Mouse (Mus musculus) thymus, postnatal 0 days (tissue): ENCODE data around the gene 3110009E18Rik. TPM values are rescaled to one million over a fixed set of nuclear protein-coding genes. Genes with fewer than 3 reads are reported as not detected.

Source experiments
- polyA plus RNA-seq: library from polyadenylated mRNA; unstranded; fragments of >200 nt; fragmentation: Nextera tagmentation; extraction: Ambion mirVana; gene quantifications from 2 replicates; pipeline ENCODE4 v1.2.1, GENCODE M21; 2015

3110009E18Rik gene
- polyA plus RNA-seq, 1 experiment from 2014 or later, result 56.4 TPM

Other genes starting within 250 kb of the 3110009E18Rik start
- 5.7 and 6.2 TPM in 2 replicates for gene Tmem177, start 208.0 kb upstream of the 3110009E18Rik start, polyA plus RNA-seq
- 0.07 TPM in 1 of 2 replicates, not detected in the other for gene Cfap221, start 124.0 kb upstream of the 3110009E18Rik start, polyA plus RNA-seq
- gene Sctr, start 114.3 kb upstream of the 3110009E18Rik start, polyA plus RNA-seq, result 0.23 TPM in 1 of 2 replicates, not detected in the other
- 11.3 and 11.4 TPM in 2 replicates for gene Tmem37, start 47.1 kb upstream of the 3110009E18Rik start, polyA plus RNA-seq
- gene Dbi, start 109 bp upstream of the 3110009E18Rik start, polyA plus RNA-seq, result 518 and 575 TPM in 2 replicates
- 4.7 and 5.0 TPM in 2 replicates for gene Steap3, start 151.5 kb downstream of the 3110009E18Rik start, polyA plus RNA-seq
- gene C1ql2, start 219.4 kb downstream of the 3110009E18Rik start, polyA plus RNA-seq, result 0.10 TPM in 1 of 2 replicates, not detected in the other